Mouse (Mus musculus) hindbrain, embryonic 12.5 days (tissue): ENCODE data around the gene Eif3m. TPM values are rescaled to one million over a fixed set of nuclear protein-coding genes. Genes with fewer than 3 reads are reported as not detected.
"Not testable (repeated sequence)": the region's sequence is repeated elsewhere in the genome, so short reads cannot be mapped to it uniquely, and the experiment has no call there.

Source experiments
- ATAC-seq: fragments of 200-750 bp; cut with Nextera tagmentation; 2 replicates; pipeline ENCODE4 v1.8.0; 2017; ENCODE audit warnings: moderate TSS enrichment; ENCODE audit not compliant: low FRiP score
- H3K27ac ChIP-seq: fragments of 300-500 bp; sonication (generic); 2 replicates; pipeline ENCODE4 v1.5.1; 2016; ENCODE audit warnings: mild to moderate bottlenecking
- H3K27me3 ChIP-seq: fragments of 300-500 bp; sonication (generic); 2 replicates; pipeline ENCODE4 v1.6.1; 2016; ENCODE audit warnings: mild to moderate bottlenecking
- H3K36me3 ChIP-seq: fragments of 300-500 bp; sonication (generic); 2 replicates; pipeline ENCODE4 v1.6.1; 2016; ENCODE audit warnings: mild to moderate bottlenecking
- H3K4me1 ChIP-seq: fragments of 300-500 bp; sonication (generic); 2 replicates; pipeline ENCODE4 v1.6.1; 2016
- H3K4me2 ChIP-seq: fragments of 300-500 bp; sonication (generic); replicated peaks from 2 replicates; pipeline ENCODE4 v1.6.1; 2016; ENCODE audit warnings: mild to moderate bottlenecking
- H3K4me3 ChIP-seq: fragments of 300-500 bp; sonication (generic); 2 replicates; pipeline ENCODE4 v1.5.1; 2016; ENCODE audit warnings: mild to moderate bottlenecking
- H3K9ac ChIP-seq: fragments of 300-500 bp; sonication (generic); 2 replicates; pipeline ENCODE4 v1.6.1; 2016; ENCODE audit warnings: mild to moderate bottlenecking, moderate library complexity
- H3K9me3 ChIP-seq: fragments of 300-500 bp; sonication (generic); replicated peaks from 2 replicates; pipeline ENCODE4 v1.6.1; 2016; ENCODE audit warnings: mild to moderate bottlenecking
- WGBS: fragments of 180-500 bp; shearing (Covaris S2); methylation state at CpG from one replicate; pipeline ENCODE4 v1.1.7; 2016; 5-methylcytosine and 5-hydroxymethylcytosine counted together
- polyA plus RNA-seq: library from polyadenylated mRNA; unstranded; fragments of >200 nt; fragmentation: Nextera tagmentation; extraction: Ambion mirVana; gene quantifications from 2 replicates; pipeline ENCODE4 v1.2.1, GENCODE M21; 2016

The Eif3m gene
- polyA plus RNA-seq, 1 experiment from 2014 or later: 234 TPM

DNA sequence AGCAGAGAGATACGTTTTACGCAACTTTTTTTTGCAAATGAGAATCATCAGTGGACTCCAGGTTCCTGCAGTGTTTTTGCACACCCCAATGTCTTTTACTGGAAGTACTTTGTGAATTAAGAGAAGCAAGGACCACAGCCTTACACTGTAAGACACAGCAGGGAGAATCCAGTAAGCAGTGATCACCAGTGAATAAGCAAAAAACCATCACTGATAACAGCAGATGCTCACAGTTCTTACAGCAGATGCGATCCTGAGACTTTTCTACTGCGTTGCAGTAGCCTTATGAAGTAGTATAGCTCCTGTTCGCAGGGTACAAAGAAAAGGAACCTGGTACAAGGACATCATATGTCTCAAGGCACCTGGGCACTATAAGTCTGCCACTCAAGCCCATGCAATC is 13.6 kb upstream of the Eif3m start:
- no peaks in the 10 kb centered on the region for H3K36me3 ChIP-seq
- H3K9me3 ChIP-seq: no peaks in the 10 kb centered on the region
- 92% methylated on average over 5 of the region's 5 CpGs for WGBS
- H3K27me3 ChIP-seq: no peaks in the 10 kb centered on the region
- no peak overlapping the region for H3K4me3 ChIP-seq
- H3K9ac ChIP-seq: no peak overlapping the region
- ATAC-seq: no peak
- H3K4me2 ChIP-seq: no peak overlapping the region
- no peaks in the 10 kb centered on the region for H3K4me1 ChIP-seq
- no peak overlapping the region for H3K27ac ChIP-seq

DNA sequence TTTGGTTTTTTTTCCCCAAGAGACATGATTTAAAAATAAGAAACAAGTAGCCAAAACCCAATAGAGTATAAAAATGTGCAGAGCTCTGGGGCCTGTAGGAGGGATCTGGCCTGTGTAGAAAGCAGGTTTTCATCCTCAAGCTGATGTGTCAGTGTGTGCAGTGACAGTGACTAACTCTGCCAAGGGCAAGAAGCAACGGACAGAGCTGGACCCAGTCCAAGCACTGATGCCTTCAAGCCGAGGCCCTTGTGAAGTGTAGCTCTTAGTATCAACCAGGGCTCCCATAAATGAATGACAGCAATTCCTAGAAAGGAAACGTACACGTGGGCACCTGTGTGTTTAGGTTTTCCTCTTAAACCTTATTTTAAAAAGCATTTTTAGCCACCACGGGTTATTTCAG is 11.9 kb upstream of the Eif3m start:
- H3K4me1 ChIP-seq: no peaks in the 10 kb centered on the region
- no peaks in the 10 kb centered on the region for H3K27me3 ChIP-seq
- no peaks in the 10 kb centered on the region for H3K9me3 ChIP-seq
- no peak overlapping the region for H3K4me3 ChIP-seq
- H3K27ac ChIP-seq: no peak overlapping the region
- H3K4me2 ChIP-seq: no peak overlapping the region
- no peaks in the 10 kb centered on the region for H3K36me3 ChIP-seq
- no peak for ATAC-seq
- 86% methylated on average over 5 of the region's 5 CpGs for WGBS
- H3K9ac ChIP-seq: no peak overlapping the region

DNA sequence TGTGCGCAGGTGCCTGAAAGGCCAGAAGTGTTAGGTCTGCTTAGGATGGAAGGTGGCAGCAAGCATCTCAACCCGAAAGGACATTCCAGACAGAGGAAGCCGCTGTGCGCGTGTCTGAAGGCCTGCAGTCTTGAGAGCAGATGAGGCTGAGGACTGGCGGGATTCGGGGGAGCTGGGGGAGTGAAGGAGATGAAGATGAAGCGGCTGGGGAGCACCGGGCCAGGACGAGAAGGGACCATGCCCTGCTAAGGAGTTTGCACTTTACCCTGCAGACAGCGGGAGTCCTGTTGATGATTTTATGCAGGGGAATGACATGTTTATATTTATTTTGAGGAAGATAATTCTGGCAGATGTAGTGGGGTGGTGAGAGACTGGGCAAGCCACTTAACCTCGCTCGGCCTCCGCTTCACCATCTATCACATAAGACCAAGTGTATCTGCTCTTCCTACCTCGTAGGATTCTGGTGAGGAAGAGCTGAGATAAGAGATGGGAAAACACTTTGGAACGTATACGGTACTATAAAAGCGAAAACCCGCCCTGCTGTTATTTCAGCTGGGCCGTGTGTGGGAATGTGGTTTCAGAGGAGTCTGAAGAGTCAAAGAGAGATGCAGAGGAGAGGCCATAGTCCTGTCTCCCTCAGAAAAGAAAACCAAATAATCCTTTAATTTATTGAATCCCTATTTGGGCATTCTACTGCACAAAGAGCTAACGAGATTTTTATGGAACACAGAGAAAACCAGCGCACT is 10.2 kb upstream of the Eif3m start:
- Histone ChIP-seq H3K4me3 (no peak overlapping the region), H3K4me1 (no peaks in the 10 kb centered on the region), H3K27me3 (no peaks in the 10 kb centered on the region), H3K36me3 (no peaks in the 10 kb centered on the region), H3K27ac (no peak overlapping the region), H3K4me2 (no peak overlapping the region), H3K9me3 (no peaks in the 10 kb centered on the region), H3K9ac (no peak overlapping the region)
- ATAC-seq: no peak
- WGBS: 77% methylated on average over 22 of the region's 22 CpGs

DNA sequence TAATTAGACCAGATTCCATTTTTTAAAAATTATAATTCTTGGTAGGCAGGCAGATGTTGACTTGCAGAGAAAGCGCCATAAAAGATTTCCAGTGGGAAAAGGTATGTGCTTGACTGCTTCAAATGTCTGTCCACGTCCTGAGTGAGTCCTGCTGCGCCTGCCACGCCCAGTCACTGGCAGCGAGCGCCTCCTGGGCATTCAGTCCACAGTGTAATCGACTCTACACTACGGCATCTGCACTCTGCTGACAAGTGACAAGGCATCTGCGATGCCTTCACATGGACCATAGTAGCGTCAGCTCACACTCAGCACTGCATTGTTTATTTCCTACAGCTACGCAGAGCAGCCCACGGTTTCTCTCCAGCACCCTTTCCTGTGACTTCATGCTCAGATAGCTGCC is 8.7 kb upstream of the Eif3m start:
- not testable (repeated sequence) for H3K9ac ChIP-seq, H3K36me3 ChIP-seq, H3K4me3 ChIP-seq, H3K27ac ChIP-seq, ATAC-seq, H3K9me3 ChIP-seq, H3K4me1 ChIP-seq, H3K27me3 ChIP-seq, H3K4me2 ChIP-seq
- 80% methylated on average over 12 of the region's 12 CpGs for WGBS

DNA sequence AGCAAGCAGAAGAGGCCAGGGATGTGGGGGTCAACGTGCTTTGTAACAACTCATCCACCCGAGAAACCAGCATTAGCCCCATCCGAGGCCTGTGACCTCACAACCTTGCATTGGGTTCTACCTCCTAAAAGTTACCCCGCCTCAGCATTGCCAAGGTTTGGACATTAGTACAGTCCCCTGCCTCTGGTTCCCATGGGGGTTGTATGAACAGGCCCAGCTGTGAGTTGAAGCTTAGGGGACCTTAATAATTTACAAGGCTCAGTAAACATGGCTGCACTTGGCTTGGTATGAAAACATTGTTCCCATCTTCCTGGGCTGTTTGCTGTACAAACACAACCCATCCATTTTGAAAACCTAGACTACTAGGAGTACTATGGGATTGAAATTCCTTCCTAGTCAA is 6.9 kb upstream of the Eif3m start:
- no peaks in the 10 kb centered on the region for H3K36me3 ChIP-seq
- H3K4me2 ChIP-seq: no peak overlapping the region
- 75% methylated on average over 4 of the region's 4 CpGs for WGBS
- no peaks in the 10 kb centered on the region for H3K9me3 ChIP-seq
- ATAC-seq: no peak
- no peak overlapping the region for H3K27ac ChIP-seq
- no peak overlapping the region for H3K4me3 ChIP-seq
- H3K27me3 ChIP-seq: no peaks in the 10 kb centered on the region
- H3K9ac ChIP-seq: no peak overlapping the region
- no peaks in the 10 kb centered on the region for H3K4me1 ChIP-seq

DNA sequence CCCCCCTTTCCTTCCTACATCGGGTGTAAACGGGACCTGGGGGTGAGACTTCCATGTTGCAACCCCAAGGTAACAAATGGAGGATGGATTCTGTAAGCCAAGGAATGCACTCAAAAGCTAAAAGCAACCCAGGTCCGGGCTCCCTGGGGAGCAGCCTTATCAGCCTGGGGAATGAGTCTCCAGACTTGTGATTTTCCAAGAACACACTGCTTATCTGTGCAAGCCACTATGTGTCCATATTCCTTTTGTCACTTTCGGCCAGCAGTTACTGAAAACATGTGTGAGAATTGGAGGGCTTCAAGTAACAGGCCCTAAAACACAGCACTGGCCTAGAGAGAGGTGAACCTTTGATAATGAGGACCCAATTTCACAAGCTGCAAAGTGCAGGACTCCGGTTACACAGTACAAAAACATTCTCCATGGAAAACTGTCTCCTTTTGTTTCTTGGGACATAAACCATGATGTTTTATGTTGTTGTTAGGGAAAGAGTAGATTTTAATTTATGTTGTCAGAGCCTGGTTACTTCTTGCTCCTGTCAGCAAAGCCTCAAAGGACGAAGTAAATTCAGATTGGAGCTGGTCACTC is 6.2 kb upstream of the Eif3m start:
- no peaks in the 10 kb centered on the region for H3K36me3 ChIP-seq
- no peak overlapping the region for H3K4me2 ChIP-seq
- WGBS: 81% methylated on average over 6 of the region's 6 CpGs
- H3K27ac ChIP-seq: no peak overlapping the region
- H3K9ac ChIP-seq: no peak overlapping the region
- no peaks in the 10 kb centered on the region for H3K4me1 ChIP-seq
- H3K4me3 ChIP-seq: no peak overlapping the region
- H3K27me3 ChIP-seq: no peaks in the 10 kb centered on the region
- no peak for ATAC-seq
- H3K9me3 ChIP-seq: no peaks in the 10 kb centered on the region

DNA sequence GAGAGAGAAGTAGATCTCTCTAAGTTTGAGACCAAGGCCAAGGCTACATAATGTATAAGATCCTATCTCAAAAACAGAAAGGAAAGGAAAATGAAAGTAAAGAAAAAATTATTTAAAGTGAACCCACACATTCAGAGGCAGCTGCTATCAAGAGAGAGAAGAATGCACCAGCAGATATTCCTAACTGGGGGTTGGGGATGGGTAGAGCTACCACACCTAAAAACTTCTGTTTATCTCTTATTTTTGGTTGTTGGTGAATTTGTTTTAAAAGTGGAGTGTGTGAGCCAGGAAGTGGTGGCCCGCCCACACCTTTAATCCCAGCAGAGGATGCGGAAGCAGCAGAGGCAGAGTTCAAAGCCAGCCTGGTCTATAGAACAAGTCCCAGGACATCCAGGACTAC is 5.0 kb upstream of the Eif3m start:
- H3K9ac ChIP-seq: no peak overlapping the region
- peaks cover 5% of the 10 kb centered on the region for H3K4me1 ChIP-seq
- WGBS: 94% methylated on average over 2 of the region's 2 CpGs
- H3K27me3 ChIP-seq: no peaks in the 10 kb centered on the region
- H3K9me3 ChIP-seq: no peaks in the 10 kb centered on the region
- no peaks in the 10 kb centered on the region for H3K36me3 ChIP-seq
- H3K4me2 ChIP-seq: no peak overlapping the region
- H3K27ac ChIP-seq: no peak overlapping the region
- no peak for ATAC-seq
- no peak overlapping the region for H3K4me3 ChIP-seq

DNA sequence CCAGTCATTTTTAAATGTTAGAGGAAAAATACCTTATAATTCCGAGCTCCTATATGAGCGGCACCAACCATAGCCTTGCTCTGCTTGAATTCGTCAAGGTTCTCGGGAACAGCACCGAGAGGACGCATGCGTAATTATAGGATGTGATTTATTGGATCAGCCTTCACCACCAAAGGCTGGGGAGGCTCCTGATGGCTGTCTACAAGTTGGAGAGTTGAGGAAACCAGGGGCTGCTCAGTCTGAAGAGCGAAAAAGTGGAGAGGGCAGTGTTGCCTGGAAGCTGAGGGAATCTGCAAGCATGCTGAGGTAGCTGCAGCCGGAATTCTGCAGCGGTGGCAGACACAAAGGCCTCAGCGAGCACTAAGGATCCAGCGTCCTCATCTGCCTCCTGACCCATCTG is 4.4 kb upstream of the Eif3m start:
- WGBS: 77% methylated on average over 11 of the region's 12 CpGs

DNA sequence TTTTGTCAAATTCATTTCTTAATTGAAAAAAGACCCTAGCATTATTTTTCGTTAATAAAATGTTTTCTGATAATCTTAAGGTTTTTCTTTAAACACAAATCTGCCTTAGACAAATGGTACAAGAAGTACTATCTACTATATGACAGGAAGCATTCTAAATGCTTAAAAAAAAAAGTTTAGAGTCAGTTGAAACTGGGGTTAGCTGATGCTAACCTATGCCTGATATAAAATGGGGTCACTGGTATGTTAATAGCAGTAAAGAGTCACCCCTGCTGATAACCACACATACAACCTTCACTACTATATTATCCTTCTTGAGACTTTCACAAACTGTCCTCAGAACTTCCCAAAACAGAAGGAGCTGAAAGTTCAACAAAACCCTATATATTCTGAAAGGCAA is 2.6 kb upstream of the Eif3m start:
- H3K27ac ChIP-seq: no peak overlapping the region
- 95% methylated on average over 1 of the region's 1 CpGs for WGBS
- H3K9me3 ChIP-seq: no peaks in the 10 kb centered on the region
- no peak overlapping the region for H3K4me2 ChIP-seq
- H3K4me1 ChIP-seq: peaks cover 11% of the 10 kb centered on the region
- ATAC-seq: no peak
- H3K9ac ChIP-seq: no peak overlapping the region
- H3K36me3 ChIP-seq: no peaks in the 10 kb centered on the region
- no peaks in the 10 kb centered on the region for H3K27me3 ChIP-seq
- H3K4me3 ChIP-seq: no peak overlapping the region

More for the DNA sequence above, 4.4 kb upstream of the Eif3m start:
- Histone ChIP-seq H3K27me3 (no peaks in the 10 kb centered on the region), H3K27ac (no peak overlapping the region), H3K36me3 (no peaks in the 10 kb centered on the region), H3K4me3 (no peak overlapping the region), H3K9me3 (no peaks in the 10 kb centered on the region), H3K9ac (no peak overlapping the region), H3K4me1 (peaks cover 5% of the 10 kb centered on the region), H3K4me2 (no peak overlapping the region)
- no peak for ATAC-seq

DNA sequence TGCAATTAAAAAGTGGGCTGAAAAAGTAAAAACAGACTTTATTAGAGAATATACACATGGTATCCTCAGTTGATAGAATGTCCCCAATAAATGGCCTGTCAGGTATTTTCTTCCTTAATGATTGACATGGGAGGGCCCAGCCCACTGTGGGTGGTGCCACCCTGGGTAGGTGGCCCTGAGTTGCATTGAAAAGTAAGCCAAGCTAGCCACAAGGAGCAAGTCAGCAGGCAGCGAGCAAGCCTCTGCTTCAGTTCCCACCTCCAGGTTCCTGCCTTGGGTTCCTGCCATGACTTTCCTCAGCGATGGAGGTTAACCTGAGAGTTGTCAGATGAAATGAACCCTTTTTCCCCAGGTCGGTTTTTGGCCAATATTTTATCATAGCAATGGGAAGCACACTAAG is 922 bp upstream of the Eif3m start:
- Histone ChIP-seq H3K4me3 (no peak overlapping the region), H3K27me3 (no peaks in the 10 kb centered on the region), H3K9ac (no peak overlapping the region), H3K36me3 (peaks cover 11% of the 10 kb centered on the region), H3K4me1 (peaks cover 11% of the 10 kb centered on the region), H3K4me2 (no peak overlapping the region), H3K27ac (no peak overlapping the region), H3K9me3 (no peaks in the 10 kb centered on the region)
- ATAC-seq: no peak
- WGBS: 82% methylated on average over 3 of the region's 3 CpGs

DNA sequence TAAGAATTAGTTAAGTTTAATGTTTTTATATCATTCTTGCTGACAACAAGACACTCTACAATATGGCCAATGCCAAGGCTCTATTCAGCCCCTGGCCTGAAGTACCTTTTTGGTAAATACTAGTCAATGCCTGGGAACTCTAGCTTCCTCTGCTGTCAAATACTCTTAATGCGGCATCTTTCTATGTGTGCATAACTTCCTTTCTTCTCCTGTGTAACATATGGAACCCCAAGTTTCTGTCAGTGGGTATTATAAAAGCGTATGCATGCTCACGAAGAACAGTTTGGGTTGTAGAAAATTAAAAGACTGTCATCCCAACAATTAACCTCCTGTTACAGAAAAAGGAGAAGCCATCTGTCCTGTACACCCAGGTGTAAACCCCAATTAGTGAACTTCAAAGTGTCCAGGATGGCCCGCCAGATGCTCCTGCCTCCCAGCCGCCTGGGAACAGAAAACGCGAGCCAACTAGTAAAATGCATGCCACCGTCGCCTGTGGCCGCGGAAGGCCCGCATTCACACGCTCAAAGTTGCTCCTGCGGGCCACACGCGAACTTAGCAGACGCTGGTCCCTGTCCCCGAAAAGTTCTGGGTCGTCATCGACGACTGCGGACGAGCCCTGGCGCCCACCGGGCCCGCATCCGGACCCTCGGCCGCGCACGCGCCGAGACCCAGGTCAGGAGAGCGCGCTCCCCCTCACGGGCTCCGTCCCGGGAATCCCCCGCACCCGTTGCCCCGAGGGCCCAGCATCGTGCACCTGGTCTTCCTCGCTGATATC is 501 bp downstream of the Eif3m start:
- peak; percentile 93 for ATAC-seq
- WGBS: under 1% methylated on average over 43 of the region's 43 CpGs
- peak overlapping the region; percentile 93 for H3K9ac ChIP-seq

DNA sequence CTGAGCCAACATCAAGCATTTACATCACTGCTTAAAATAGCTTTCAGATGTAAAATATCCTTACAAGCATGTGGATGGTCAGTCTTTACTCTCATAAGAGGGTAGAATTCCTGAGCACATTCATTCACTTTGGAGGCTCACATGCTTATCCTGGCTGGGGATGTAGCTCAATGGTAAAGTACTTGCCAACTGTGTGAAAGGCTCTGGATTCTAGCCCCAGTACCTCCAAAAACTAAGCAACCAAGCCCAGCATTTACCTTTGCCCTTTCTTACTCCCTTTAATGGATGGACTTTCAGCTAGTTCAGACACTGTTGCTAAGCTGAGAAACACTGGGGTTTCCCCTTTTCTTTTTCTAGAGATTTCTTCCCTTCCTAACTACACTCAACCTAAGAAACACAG is 9.6 kb downstream of the Eif3m start:
- Histone ChIP-seq H3K27ac (no peak overlapping the region), H3K9me3 (no peaks in the 10 kb centered on the region), H3K36me3 (peaks cover 76% of the 10 kb centered on the region), H3K4me3 (no peak overlapping the region), H3K4me1 (no peaks in the 10 kb centered on the region), H3K4me2 (no peak overlapping the region), H3K9ac (no peak overlapping the region), H3K27me3 (no peaks in the 10 kb centered on the region)
- ATAC-seq: no peak

More for the DNA sequence above, 501 bp downstream of the Eif3m start:
- H3K4me2 ChIP-seq: peak overlapping the region; percentile 83
- H3K36me3 ChIP-seq: peaks cover 23% of the 10 kb centered on the region
- H3K27ac ChIP-seq: peak overlapping the region; percentile 83
- peak overlapping the region; percentile 98 for H3K4me3 ChIP-seq
- no peaks in the 10 kb centered on the region for H3K27me3 ChIP-seq
- no peaks in the 10 kb centered on the region for H3K9me3 ChIP-seq
- peaks cover 11% of the 10 kb centered on the region for H3K4me1 ChIP-seq
